Comparison of ENCODE assay signal across 24 mouse cellular contexts in the genomic region with DNA sequence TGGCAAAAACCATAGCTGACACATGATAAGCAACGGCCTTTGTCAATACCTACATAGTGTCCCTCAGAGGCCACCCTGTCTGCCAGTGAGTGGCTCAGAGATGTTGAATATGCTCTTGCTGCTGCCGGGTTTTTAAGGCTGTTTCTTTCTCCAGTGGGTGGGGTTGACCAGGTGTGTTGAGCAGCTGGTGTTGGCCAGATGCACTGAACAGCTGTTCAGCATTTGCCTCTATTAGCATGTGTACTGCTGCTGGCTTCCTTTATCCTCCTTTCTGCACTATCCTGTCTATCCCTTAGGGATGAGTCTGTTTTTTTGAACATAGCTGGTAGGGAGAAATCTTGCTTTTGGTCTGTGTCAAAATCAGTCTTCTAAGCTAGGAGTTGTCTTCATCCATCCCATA.
"Had no signal": no experiment of that assay in that cellular context is flagged by ENCODE, and none has a peak within 500 bp of the region (broad histone marks: within the 10 kb centered on the region; RNA-seq: fewer than 3 reads in every experiment).

No protein-coding gene starts in this region.

- H3K4me2 ChIP-seq: heart, embryonic 11.5 days; heart, embryonic 13.5 days; heart, embryonic 15.5 days; hindbrain, embryonic 12.5 days; hindbrain, embryonic 14.5 days; intestine, embryonic 15.5 days; limb, embryonic 12.5 days; liver, embryonic 11.5 days; liver, embryonic 13.5 days; liver, embryonic 15.5 days had no signal

- H3K4me1 ChIP-seq: intestine, embryonic 15.5 days; liver, embryonic 13.5 days; liver, embryonic 15.5 days had no signal

- H3K27me3 ChIP-seq: heart, embryonic 15.5 days; intestine, embryonic 15.5 days; liver, embryonic 13.5 days; liver, embryonic 15.5 days had no signal

- DNase-seq: gastrocnemius, postnatal 25 days; heart, adult 2 months; heart, postnatal 14 days; heart, postnatal 36 days; kidney, adult 18-20 months; kidney, adult 8-10 months; kidney, postnatal 10 days; kidney, postnatal 25 days; kidney, postnatal 4 days; liver; liver, embryonic 13.5 days had no signal

- H3K36me3 ChIP-seq: heart, embryonic 13.5 days; heart, embryonic 15.5 days; hindbrain, embryonic 10.5 days; hindbrain, embryonic 12.5 days; intestine, embryonic 15.5 days; limb, embryonic 10.5 days; liver, embryonic 13.5 days; liver, embryonic 15.5 days had no signal

- H3K9me3 ChIP-seq: heart, embryonic 13.5 days; heart, embryonic 15.5 days; hindbrain, embryonic 10.5 days; hindbrain, embryonic 12.5 days; intestine, embryonic 15.5 days; limb, embryonic 10.5 days; limb, embryonic 12.5 days; liver, embryonic 13.5 days; liver, embryonic 15.5 days had no signal

- H3K4me3 ChIP-seq: heart, adult 2 months; heart, embryonic 13.5 days; heart, embryonic 15.5 days; hindbrain, embryonic 10.5 days; hindbrain, embryonic 12.5 days; intestine, embryonic 15.5 days; layer of hippocampus, adult 2 months; left cerebral cortex, adult 2 months; limb, embryonic 10.5 days; limb, embryonic 12.5 days; liver, embryonic 13.5 days; liver, embryonic 15.5 days had no signal

- H3K27ac ChIP-seq: heart, adult 2 months; heart, embryonic 13.5 days; heart, embryonic 15.5 days; hindbrain, embryonic 10.5 days; hindbrain, embryonic 12.5 days; hindbrain, embryonic 14.5 days; intestine, embryonic 15.5 days; layer of hippocampus, adult 2 months; left cerebral cortex, adult 2 months; limb, embryonic 10.5 days; limb, embryonic 12.5 days; liver, embryonic 13.5 days; liver, embryonic 15.5 days had no signal

- H3K9ac ChIP-seq: heart, embryonic 13.5 days; heart, embryonic 15.5 days; hindbrain, embryonic 12.5 days; hindbrain, embryonic 14.5 days; intestine, embryonic 15.5 days; limb, embryonic 12.5 days; liver, embryonic 13.5 days; liver, embryonic 15.5 days had no signal
